Mouse (Mus musculus): Measurements from ENCODE around the gene Necap2. TPM values are rescaled to one million over a fixed set of nuclear protein-coding genes. Genes with fewer than 3 reads are reported as not detected.

Necap2 gene
- 63.9 and 73.7 TPM in 2 replicates for polyA plus RNA-seq (2012; rRNA removed)

GRCm38 (mm10) chr4:141077681-141078509 lies at the start of gene Necap2:
Gene Necap2 (minus strand): TSS chr4:141078357.

GRCm38 (mm10) chr4:141088033-141088432 lies 9.9 kb upstream of the Necap2 start, which contains the start of gene Spata21:
Gene Spata21 (plus strand): TSS chr4:141088333.

GRCm38 (mm10) chr4:141060426-141061301 lies 17.5 kb downstream of the Necap2 start, which contains the start of gene Crocc:
Gene Crocc (minus strand): TSS chr4:141060550.

Other genes starting within 250 kb of the Necap2 start
- gene Padi1, start 232.6 kb downstream of the Necap2 start, polyA plus RNA-seq (2012; rRNA removed) = 16.9 and 52.4 TPM in 2 replicates
- 8.2 and 25.6 TPM in 2 replicates for gene Padi2, start 172.0 kb downstream of the Necap2 start, polyA plus RNA-seq (2012; rRNA removed)
- gene Sdhb, start 117.2 kb downstream of the Necap2 start, polyA plus RNA-seq (2012; rRNA removed) = 191 and 217 TPM in 2 replicates
- gene Atp13a2, start 91.5 kb downstream of the Necap2 start, polyA plus RNA-seq (2012; rRNA removed) = 280 and 314 TPM in 2 replicates
- 393 and 502 TPM in 2 replicates for gene Mfap2, start 67.9 kb downstream of the Necap2 start, polyA plus RNA-seq (2012; rRNA removed)
- gene Crocc, start 17.8 kb downstream of the Necap2 start, polyA plus RNA-seq (2012; rRNA removed) = 51.6 and 59.3 TPM in 2 replicates
- gene Spata21, start 10.0 kb upstream of the Necap2 start, polyA plus RNA-seq (2012; rRNA removed) = 0.42 and 0.85 TPM in 2 replicates
- gene Szrd1, start 61.4 kb upstream of the Necap2 start, polyA plus RNA-seq (2012; rRNA removed) = 53.7 and 55.4 TPM in 2 replicates
- 16.9 and 18.5 TPM in 2 replicates for gene Fbxo42, start 69.6 kb upstream of the Necap2 start, polyA plus RNA-seq (2012; rRNA removed)
- 3.8 and 4.5 TPM in 2 replicates for gene Rsg1, start 135.6 kb upstream of the Necap2 start, polyA plus RNA-seq (2012; rRNA removed)
- gene Arhgef19, start 161.1 kb upstream of the Necap2 start, polyA plus RNA-seq (2012; rRNA removed) = 25.2 and 27.8 TPM in 2 replicates
- gene Epha2, start 222.9 kb upstream of the Necap2 start, polyA plus RNA-seq (2012; rRNA removed) = 11.6 and 14.6 TPM in 2 replicates